Mouse (Mus musculus): ENCODE measurements at regions not wholly inside any gene's neighbourhood (a gene's known extent, or its start where the extent isn't known, plus 50 kb on each side); places are given as distances from the start of the nearest gene placed in this dataset.

- TF ChIP-seq POLR2A (IDR thresholded peaks at IDR 0.05; ENCODE audit: low read depth, low read length) (no peak), CTCF (IDR thresholded peaks at IDR 0.05; ENCODE audit: extremely low read depth, insufficient read depth, insufficient read length, insufficient replicate concordance) (no peak)
Measured at GRCm38 (mm10) chr7:121218031-121218430, 136.6 kb downstream of the Otoa start.
